ENCODE assay signal across 8 mouse cellular contexts in genomic region chr2:4864008-4864816, GRCm38 (mm10). TPM values are rescaled to one million over a fixed set of nuclear protein-coding genes. Genes with fewer than 3 reads are reported as not detected.
A peak's percentile ranks its signal among the peaks of the same experiment; 100 is the strongest.
DNase-seq lines count a peak whose midpoint lies in the region; ATAC-seq and TF ChIP-seq lines count a peak whose summit lies in the region.

No protein-coding gene starts in this region.

- no peak for TF ChIP-seq POLR2A in spleen, adult 2 months (IDR thresholded peaks at IDR 0.05; ENCODE audit: low read depth, low read length)

- ATAC-seq in intestine, embryonic 16.5 days, result peak; percentile 53
- peak; percentile 62 for ATAC-seq in limb, embryonic 11.5 days (ENCODE audit: insufficient number of reproducible peaks, low FRiP score, low TSS enrichment, low read depth)
- peak; percentile 92 for ATAC-seq in midbrain, embryonic 16.5 days

- H3K27me3 ChIP-seq in intestine, embryonic 16.5 days (replicated peaks; ENCODE audit: control insufficient read depth, insufficient read depth, low read length), result no peaks in the 10 kb centered on the region
- H3K27me3 ChIP-seq in limb, embryonic 11.5 days (ENCODE audit: control insufficient read depth, insufficient read depth, low read length), result no peaks in the 10 kb centered on the region
- no peaks in the 10 kb centered on the region for H3K27me3 ChIP-seq in midbrain, embryonic 16.5 days (ENCODE audit: control insufficient read depth, insufficient read depth, low read depth, low read length)
- H3K27me3 ChIP-seq in spleen, adult 2 months (ENCODE audit: control insufficient read depth, insufficient read depth, low read length), result no peaks in the 10 kb centered on the region

- H3K9ac ChIP-seq in intestine, embryonic 16.5 days (ENCODE audit: low read depth, low read length), result no peak overlapping the region
- H3K9ac ChIP-seq in limb, embryonic 11.5 days (ENCODE audit: low read length), result no peak overlapping the region
- H3K9ac ChIP-seq in midbrain, embryonic 16.5 days (ENCODE audit: low read depth, low read length), result no peak overlapping the region

- no peaks in the 10 kb centered on the region for H3K9me3 ChIP-seq in intestine, embryonic 16.5 days (ENCODE audit: control insufficient read depth, low read length)
- no peaks in the 10 kb centered on the region for H3K9me3 ChIP-seq in limb, embryonic 11.5 days (ENCODE audit: control insufficient read depth, low read length)
- H3K9me3 ChIP-seq in midbrain, embryonic 16.5 days (replicated peaks; ENCODE audit: control insufficient read depth, low read length, poor library complexity, severe bottlenecking), result no peaks in the 10 kb centered on the region

- H3K4me1 ChIP-seq in intestine, embryonic 16.5 days (ENCODE audit: control insufficient read depth, insufficient read depth, low read length), result no peaks in the 10 kb centered on the region
- H3K4me1 ChIP-seq in limb, embryonic 11.5 days (ENCODE audit: control insufficient read depth, insufficient read depth, low read length), result no peaks in the 10 kb centered on the region
- H3K4me1 ChIP-seq in midbrain, embryonic 16.5 days (ENCODE audit: control insufficient read depth, insufficient read depth, low read length), result peaks cover 3% of the 10 kb centered on the region; the same call in 1 of the 2 replicates
- H3K4me1 ChIP-seq in spleen, adult 2 months (ENCODE audit: control insufficient read depth, insufficient read depth, insufficient read length), result no peaks in the 10 kb centered on the region

- no peak overlapping the region for H3K27ac ChIP-seq in intestine, embryonic 16.5 days (ENCODE audit: low read length)
- H3K27ac ChIP-seq in limb, embryonic 11.5 days (replicated peaks; ENCODE audit: low read depth, low read length), result no peak overlapping the region
- no peak overlapping the region for H3K27ac ChIP-seq in midbrain, embryonic 16.5 days (ENCODE audit: low read length)
- H3K27ac ChIP-seq in spleen, adult 2 months (ENCODE audit: insufficient read depth, low read length), result no peak overlapping the region

- no peaks in the 10 kb centered on the region for H3K36me3 ChIP-seq in intestine, embryonic 16.5 days (ENCODE audit: control insufficient read depth, insufficient read depth, low read length)
- H3K36me3 ChIP-seq in limb, embryonic 11.5 days (ENCODE audit: control insufficient read depth, insufficient read depth, low read length), result no peaks in the 10 kb centered on the region
- H3K36me3 ChIP-seq in midbrain, embryonic 16.5 days (ENCODE audit: control insufficient read depth, insufficient read depth, low read length), result no peaks in the 10 kb centered on the region
- no peaks in the 10 kb centered on the region for H3K36me3 ChIP-seq in spleen, adult 2 months (ENCODE audit: control insufficient read depth, insufficient read depth, low read length)

- no peak overlapping the region for H3K4me2 ChIP-seq in intestine, embryonic 16.5 days (ENCODE audit: low read depth, low read length)
- H3K4me2 ChIP-seq in limb, embryonic 11.5 days (ENCODE audit: low read depth, severe bottlenecking), result no peak overlapping the region
- H3K4me2 ChIP-seq in midbrain, embryonic 16.5 days (ENCODE audit: low read length), result peak overlapping the region; percentile 36

- intact Hi-C loops in heart, postnatal 25 days (cut with DNase I), result loop anchor here (2.0 to 5.0 kb wide), 4 partner anchors 147 to 1047 kb away; partner anchors contain the start of genes Bend7 and Prpf18

- peak; percentile 64; the same call in 1 of the 2 replicates for TF ChIP-seq CTCF in spleen, adult 2 months (IDR thresholded peaks at IDR 0.05; ENCODE audit: extremely low read depth, insufficient read depth, insufficient read length, insufficient replicate concordance)

- peak; percentile 59 for DNase-seq in heart, adult 11 months
- DNase-seq in heart, postnatal 25 days (ENCODE audit: low spot score), result no peak
- DNase-seq in cerebellum, postnatal 14 days, result peak; percentile 88 to 94
- peak; percentile 42 to 79 for DNase-seq in frontal cortex, postnatal 14 days (ENCODE audit: low spot score in 2 of 2)
- DNase-seq in limb, embryonic 11.5 days (ENCODE audit: low spot score), result peak; percentile 92
- peak; percentile 18 to 54 for DNase-seq in spleen, adult 2 months (ENCODE audit: low read depth in 1 of 2, low spot score in 2 of 2)

- no peak overlapping the region for H3K4me3 ChIP-seq in intestine, embryonic 16.5 days (ENCODE audit: low read length)
- no peak overlapping the region for H3K4me3 ChIP-seq in limb, embryonic 11.5 days (ENCODE audit: low read depth, low read length)
- no peak overlapping the region for H3K4me3 ChIP-seq in midbrain, embryonic 16.5 days (ENCODE audit: low read depth, low read length)
- no peak overlapping the region for H3K4me3 ChIP-seq in spleen, adult 2 months (ENCODE audit: extremely low read depth, insufficient read depth, insufficient read length)

- WGBS in intestine, embryonic 16.5 days, result 39% methylated on average over 7 of the region's 7 CpGs
- 56% methylated on average over 7 of the region's 7 CpGs for WGBS in limb, embryonic 11.5 days
- 45% methylated on average over 7 of the region's 7 CpGs for WGBS in midbrain, embryonic 16.5 days
- WGBS in spleen, adult 2 months, result 44% methylated on average over 7 of the region's 7 CpGs

RNA-seq across cellular contexts. Expression of gene Sephs1, which starts 17.2 kb away (rescaled TPM):
- total RNA-seq in heart, postnatal 25 days (2021), result 10 to 100 TPM; 14.0 to 16.8 TPM
- polyA plus RNA-seq in intestine, embryonic 16.5 days (2015; fragmentation: Nextera tagmentation; extraction: Ambion mirVana), result 48.7 and 51.5 TPM in 2 replicates
- 158 TPM in 2 replicates for polyA plus RNA-seq in limb, embryonic 11.5 days (2014; fragmentation: Nextera tagmentation; extraction: Ambion mirVana)
- polyA plus RNA-seq in midbrain, embryonic 16.5 days (2015; fragmentation: Nextera tagmentation; extraction: Ambion mirVana), result 50.9 and 52.7 TPM in 2 replicates
- polyA plus RNA-seq in spleen, adult 2 months (2012; rRNA removed), result 8.8 and 10.8 TPM in 2 replicates

RNA-seq across cellular contexts. Expression of gene Phyh, which starts 54.6 kb away (rescaled TPM):
- 100 to 1,000 TPM; 713 to 718 TPM for total RNA-seq in heart, postnatal 25 days (2021)
- 102 and 112 TPM in 2 replicates for polyA plus RNA-seq in intestine, embryonic 16.5 days (2015; fragmentation: Nextera tagmentation; extraction: Ambion mirVana)
- polyA plus RNA-seq in limb, embryonic 11.5 days (2014; fragmentation: Nextera tagmentation; extraction: Ambion mirVana), result 48.4 and 51.7 TPM in 2 replicates
- polyA plus RNA-seq in midbrain, embryonic 16.5 days (2015; fragmentation: Nextera tagmentation; extraction: Ambion mirVana), result 83.4 and 99.9 TPM in 2 replicates
- 14.9 and 15.3 TPM in 2 replicates for polyA plus RNA-seq in spleen, adult 2 months (2012; rRNA removed)
